Mouse (Mus musculus) embryonic facial prominence, embryonic 11.5 days (tissue): ENCODE results near the gene St5. TPM values are rescaled to one million over a fixed set of nuclear protein-coding genes. Genes with fewer than 3 reads are reported as not detected.

Experiments used
- ATAC-seq: fragments of 200-750 bp; cut with Nextera tagmentation; replicated peaks from 2 replicates; pipeline ENCODE4 v1.8.0; 2017; ENCODE audit warnings: low read depth; ENCODE audit not compliant: insufficient number of reproducible peaks, low FRiP score, low TSS enrichment
- DNase-seq: peaks from one replicate; pipeline ENCODE4 v3.0.0-alpha.2; 2015; ENCODE audit warnings: low spot score
- H3K27ac ChIP-seq: fragments of 300-500 bp; sonication (generic); replicated peaks from 2 replicates; pipeline ENCODE4 v1.5.1; 2014; ENCODE audit warnings: mild to moderate bottlenecking, low read depth, low read length, control low read depth
- H3K27me3 ChIP-seq: fragments of 300-500 bp; sonication (generic); 2 replicates; pipeline ENCODE4 v1.6.1; 2014; ENCODE audit warnings: mild to moderate bottlenecking, low read length, moderate library complexity, mixed read lengths; ENCODE audit not compliant: control insufficient read depth, insufficient read depth
- H3K36me3 ChIP-seq: fragments of 300-500 bp; sonication (generic); replicated peaks from 2 replicates; pipeline ENCODE4 v1.6.1; 2014; ENCODE audit warnings: low read depth, mild to moderate bottlenecking, low read length, moderate library complexity, mixed read lengths; ENCODE audit not compliant: control insufficient read depth, insufficient read depth
- H3K4me1 ChIP-seq: fragments of 300-500 bp; sonication (generic); 2 replicates; pipeline ENCODE4 v1.6.1; 2014; ENCODE audit warnings: low read length, mixed read lengths; ENCODE audit not compliant: control insufficient read depth, insufficient read depth
- H3K4me2 ChIP-seq: fragments of 300-500 bp; sonication (generic); 2 replicates; pipeline ENCODE4 v1.6.1; 2014; ENCODE audit warnings: low read depth, mild to moderate bottlenecking, control low read depth, low read length, moderate library complexity
- H3K4me3 ChIP-seq: fragments of 300-500 bp; sonication (generic); 2 replicates; pipeline ENCODE4 v1.5.1; 2014; ENCODE audit warnings: low read depth, low read length, control low read depth
- H3K9ac ChIP-seq: fragments of 300-500 bp; sonication (generic); replicated peaks from 2 replicates; pipeline ENCODE4 v1.6.1; 2014; ENCODE audit warnings: mild to moderate bottlenecking, control low read depth, low read length
- H3K9me3 ChIP-seq: fragments of 300-500 bp; sonication (generic); replicated peaks from 2 replicates; pipeline ENCODE4 v1.6.1; 2016; ENCODE audit warnings: mild to moderate bottlenecking, low read length, inconsistent platforms, mixed read lengths; ENCODE audit not compliant: control insufficient read depth
- WGBS: fragments of 180-500 bp; shearing (Covaris S2); extraction: QIAGEN DNeasy Blood & Tissue Kit; methylation state at CpG from one replicate; pipeline ENCODE4 v1.1.7; 2014; 5-methylcytosine and 5-hydroxymethylcytosine counted together
- polyA plus RNA-seq: library from polyadenylated mRNA; unstranded; fragments of >200 nt; fragmentation: Nextera tagmentation; extraction: Ambion mirVana; gene quantifications from 2 replicates; pipeline ENCODE4 v1.2.1, GENCODE M21; 2014

St5 gene
- polyA plus RNA-seq, 1 experiment from 2014 or later: 37.7 TPM

- H3K9me3 ChIP-seq: no peaks in the 10 kb centered on the region
- no peak overlapping the region for H3K9ac ChIP-seq
- H3K4me3 ChIP-seq: no peak overlapping the region
- WGBS: 37% methylated on average over 2 of the region's 2 CpGs
- DNase-seq: no peak
- H3K27me3 ChIP-seq: no peaks in the 10 kb centered on the region
- H3K36me3 ChIP-seq: no peaks in the 10 kb centered on the region
- no peak overlapping the region for H3K4me2 ChIP-seq
- no peak for ATAC-seq
- H3K27ac ChIP-seq: no peak overlapping the region
- H3K4me1 ChIP-seq: peaks cover 16% of the 10 kb centered on the region
These were observed 90.9 kb downstream of the St5 start for GRCm38 (mm10) chr7:109612531-109612930.

GRCm38 (mm10) chr7:109610348-109610747 is 93.1 kb downstream of the St5 start:
- DNase-seq: no peak
- no peak for ATAC-seq
- H3K9ac ChIP-seq: no peak overlapping the region
- no peaks in the 10 kb centered on the region for H3K9me3 ChIP-seq
- 87% methylated on average over 2 of the region's 2 CpGs for WGBS
- H3K4me3 ChIP-seq: no peak overlapping the region
- no peaks in the 10 kb centered on the region for H3K36me3 ChIP-seq
- H3K4me1 ChIP-seq: peaks cover 5% of the 10 kb centered on the region
- H3K4me2 ChIP-seq: no peak overlapping the region
- H3K27ac ChIP-seq: no peak overlapping the region
- no peaks in the 10 kb centered on the region for H3K27me3 ChIP-seq

GRCm38 (mm10) chr7:109609565-109610345 is 93.7 kb downstream of the St5 start:
- Histone ChIP-seq H3K4me3 (no peak overlapping the region), H3K4me1 (peaks cover 3% of the 10 kb centered on the region; the same call in 1 of the 2 replicates), H3K9me3 (no peaks in the 10 kb centered on the region), H3K27me3 (no peaks in the 10 kb centered on the region), H3K9ac (no peak overlapping the region), H3K4me2 (no peak overlapping the region), H3K27ac (no peak overlapping the region), H3K36me3 (no peaks in the 10 kb centered on the region)
- peak; percentile 44 for DNase-seq
- WGBS: 48% methylated on average over 6 of the region's 6 CpGs
- ATAC-seq: no peak

GRCm38 (mm10) chr7:109608831-109609230 is 94.6 kb downstream of the St5 start:
- Histone ChIP-seq H3K4me1 (peaks cover 2% of the 10 kb centered on the region; the same call in 1 of the 2 replicates), H3K9ac (no peak overlapping the region), H3K36me3 (no peaks in the 10 kb centered on the region), H3K27ac (no peak overlapping the region), H3K9me3 (no peaks in the 10 kb centered on the region), H3K4me3 (no peak overlapping the region), H3K27me3 (no peaks in the 10 kb centered on the region), H3K4me2 (no peak overlapping the region)
- no peak for DNase-seq
- ATAC-seq: no peak
- WGBS: 93% methylated on average over 6 of the region's 6 CpGs

GRCm38 (mm10) chr7:109606994-109607610 is 96.3 kb downstream of the St5 start:
- Histone ChIP-seq H3K36me3 (no peaks in the 10 kb centered on the region), H3K4me3 (no peak overlapping the region), H3K4me2 (no peak overlapping the region), H3K27ac (no peak overlapping the region), H3K4me1 (no peaks in the 10 kb centered on the region), H3K27me3 (no peaks in the 10 kb centered on the region), H3K9ac (no peak overlapping the region), H3K9me3 (no peaks in the 10 kb centered on the region)
- ATAC-seq (no peak), DNase-seq (no peak)
- 63% methylated on average over 7 of the region's 7 CpGs for WGBS

- H3K27me3 ChIP-seq: no peaks in the 10 kb centered on the region
- no peak overlapping the region for H3K27ac ChIP-seq
- no peaks in the 10 kb centered on the region for H3K9me3 ChIP-seq
- no peaks in the 10 kb centered on the region for H3K36me3 ChIP-seq
- no peak overlapping the region for H3K9ac ChIP-seq
- H3K4me3 ChIP-seq: no peak overlapping the region
- WGBS: 65% methylated on average over 5 of the region's 5 CpGs
- H3K4me1 ChIP-seq: no peaks in the 10 kb centered on the region
- no peak overlapping the region for H3K4me2 ChIP-seq
- no peak for ATAC-seq
- DNase-seq: peak; percentile 19
These were observed 100.8 kb downstream of the St5 start for GRCm38 (mm10) chr7:109602562-109602961.

- no peak for DNase-seq
- Histone ChIP-seq H3K27me3 (no peaks in the 10 kb centered on the region), H3K4me1 (no peaks in the 10 kb centered on the region), H3K4me3 (no peak overlapping the region), H3K4me2 (no peak overlapping the region), H3K27ac (no peak overlapping the region), H3K9me3 (no peaks in the 10 kb centered on the region), H3K36me3 (no peaks in the 10 kb centered on the region), H3K9ac (no peak overlapping the region)
- no peak for ATAC-seq
These were observed 101.4 kb downstream of the St5 start for GRCm38 (mm10) chr7:109602022-109602421.

GRCm38 (mm10) chr7:109600702-109601101 is 102.7 kb downstream of the St5 start:
- H3K9ac ChIP-seq: no peak overlapping the region
- no peaks in the 10 kb centered on the region for H3K27me3 ChIP-seq
- WGBS: 84% methylated on average over 3 of the region's 3 CpGs
- H3K27ac ChIP-seq: no peak overlapping the region
- no peak overlapping the region for H3K4me2 ChIP-seq
- no peak for DNase-seq
- H3K36me3 ChIP-seq: no peaks in the 10 kb centered on the region
- H3K4me1 ChIP-seq: no peaks in the 10 kb centered on the region
- no peak overlapping the region for H3K4me3 ChIP-seq
- ATAC-seq: no peak
- no peaks in the 10 kb centered on the region for H3K9me3 ChIP-seq
